Mouse (Mus musculus): Measurements from ENCODE around the gene Nsun5.

DNA sequence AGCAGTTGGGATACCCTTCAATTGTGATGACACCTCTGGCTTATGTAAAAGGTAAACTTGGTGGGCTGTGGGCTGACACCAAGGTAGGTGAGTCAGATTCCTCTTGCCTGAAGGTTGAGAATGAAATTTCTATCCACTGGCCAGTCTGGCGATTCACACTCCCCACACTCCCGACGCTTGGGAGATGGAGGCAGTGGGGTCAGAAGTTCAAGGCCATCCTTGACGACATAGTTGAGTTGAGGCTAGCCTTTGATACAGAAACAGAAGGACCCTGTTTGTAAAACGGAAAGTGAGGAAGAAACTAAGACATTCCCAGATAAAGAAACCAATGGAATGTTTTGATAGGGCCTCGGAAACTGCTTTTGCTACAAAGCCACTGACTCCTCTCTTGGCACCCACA, 29.6 kb downstream of the Nsun5 start:
- TF ChIP-seq HCFC1 (IDR thresholded peaks at IDR 0.05; ENCODE audit: borderline replicate concordance, insufficient read depth, low read length): no peak
- TF ChIP-seq ZC3H11A (IDR thresholded peaks at IDR 0.05; ENCODE audit: borderline replicate concordance, low read depth, low read length): no peak
- no peak for TF ChIP-seq ZNF384 (IDR thresholded peaks at IDR 0.05; ENCODE audit: low read depth, low read length)
- no peak for TF ChIP-seq CHD2 (IDR thresholded peaks at IDR 0.05; ENCODE audit: low read depth, low read length)
- TF ChIP-seq MAFK (IDR thresholded peaks at IDR 0.05; ENCODE audit: insufficient read depth, low read depth, low read length): no peak

All from ES-E14 (cell line).